Mouse (Mus musculus) hindbrain, embryonic 10.5 days (tissue): ENCODE measurements around the gene Szrd1. TPM values are rescaled to one million over a fixed set of nuclear protein-coding genes. Genes with fewer than 3 reads are reported as not detected.

ENCODE experiments used
- DNase-seq: peaks from one replicate; pipeline ENCODE4 v3.0.0-alpha.2; 2017; ENCODE audit warnings: low spot score
- H3K27ac ChIP-seq: fragments of 300-500 bp; sonication (generic); 2 replicates; pipeline ENCODE4 v1.5.1; 2016; ENCODE audit warnings: mild to moderate bottlenecking, moderate library complexity
- H3K27me3 ChIP-seq: fragments of 300-500 bp; sonication (generic); 2 replicates; pipeline ENCODE4 v1.6.1; 2016; ENCODE audit warnings: mild to moderate bottlenecking; ENCODE audit not compliant: poor library complexity, insufficient read depth, severe bottlenecking
- H3K36me3 ChIP-seq: fragments of 300-500 bp; sonication (generic); 2 replicates; pipeline ENCODE4 v1.6.1; 2016; ENCODE audit warnings: mild to moderate bottlenecking, moderate library complexity
- H3K4me1 ChIP-seq: fragments of 300-500 bp; sonication (generic); replicated peaks from 2 replicates; pipeline ENCODE4 v1.6.1; 2016; ENCODE audit warnings: mild to moderate bottlenecking
- H3K4me3 ChIP-seq: fragments of 300-500 bp; sonication (generic); 2 replicates; pipeline ENCODE4 v1.5.1; 2016; ENCODE audit warnings: mild to moderate bottlenecking, moderate library complexity
- H3K9me3 ChIP-seq: fragments of 300-500 bp; sonication (generic); 2 replicates; pipeline ENCODE4 v1.6.1; 2016; ENCODE audit warnings: mild to moderate bottlenecking, moderate library complexity
- WGBS: fragments of 180-500 bp; shearing (Covaris S2); methylation state at CpG from one replicate; pipeline ENCODE4 v1.1.7; 2016; 5-methylcytosine and 5-hydroxymethylcytosine counted together
- polyA plus RNA-seq: library from polyadenylated mRNA; unstranded; fragments of >200 nt; fragmentation: Nextera tagmentation; extraction: Ambion mirVana; gene quantifications from 2 replicates; pipeline ENCODE4 v1.2.1, GENCODE M21; 2016

Gene Szrd1
- polyA plus RNA-seq, 1 experiment from 2014 or later, result 44.1 TPM

DNA sequence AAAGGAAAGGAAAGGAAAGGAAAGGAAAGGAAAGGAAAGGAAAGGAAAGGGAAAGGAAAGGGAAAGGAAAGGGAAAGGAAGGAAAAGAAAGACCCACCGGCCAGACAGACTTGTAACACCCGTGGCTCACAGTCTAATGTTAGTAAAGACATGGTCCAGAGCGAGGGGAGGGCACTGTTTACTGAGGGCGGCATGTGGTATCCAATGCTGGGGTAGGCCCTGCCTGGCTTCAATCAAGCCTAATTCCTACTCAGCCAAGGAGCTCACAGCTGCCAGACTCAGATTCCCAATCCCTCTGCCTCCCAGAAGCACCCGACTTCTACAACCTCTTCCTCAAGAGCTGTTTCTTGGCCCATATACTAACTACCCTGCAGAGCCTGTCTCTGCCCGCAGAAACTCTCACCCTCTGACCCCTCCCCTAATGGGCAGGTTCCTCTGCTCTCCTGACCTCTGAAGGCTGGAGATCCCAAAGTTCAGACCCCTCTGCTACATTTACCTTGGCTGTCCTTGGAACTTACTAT is 10.3 kb downstream of the Szrd1 start:
- 0 out of 2 replicates have a peak overlapping the region, but pooled peaks have one; percentile 9 for H3K27ac ChIP-seq
- no peaks in the 10 kb centered on the region for H3K27me3 ChIP-seq
- H3K36me3 ChIP-seq, result peaks cover 21% of the 10 kb centered on the region
- H3K4me3 ChIP-seq, result no peak overlapping the region
- WGBS, result 81% methylated on average over 6 of the region's 6 CpGs
- H3K4me1 ChIP-seq, result peaks cover 47% of the 10 kb centered on the region
- no peak for DNase-seq
- H3K9me3 ChIP-seq, result no peaks in the 10 kb centered on the region

DNA sequence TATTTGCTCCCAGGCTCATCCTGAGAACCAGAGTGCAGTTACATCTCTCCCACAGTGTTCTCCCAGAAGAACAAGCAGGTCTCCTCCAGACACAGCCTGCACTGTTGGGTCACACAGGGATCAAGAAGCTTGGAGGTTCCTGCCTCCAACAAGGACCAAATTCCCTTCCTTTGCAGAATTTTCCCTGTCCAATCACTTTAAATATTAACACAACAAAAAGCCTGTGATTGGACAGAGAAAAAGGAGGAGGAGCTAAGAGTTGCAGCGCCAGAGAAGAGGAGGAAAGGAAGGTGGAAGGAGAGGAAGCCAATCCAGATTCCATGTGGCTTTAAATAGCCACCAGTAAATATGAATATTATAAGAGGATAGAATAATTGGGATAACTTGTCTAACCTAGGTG is 16.5 kb downstream of the Szrd1 start:
- H3K36me3 ChIP-seq, result peaks cover 62% of the 10 kb centered on the region

DNA sequence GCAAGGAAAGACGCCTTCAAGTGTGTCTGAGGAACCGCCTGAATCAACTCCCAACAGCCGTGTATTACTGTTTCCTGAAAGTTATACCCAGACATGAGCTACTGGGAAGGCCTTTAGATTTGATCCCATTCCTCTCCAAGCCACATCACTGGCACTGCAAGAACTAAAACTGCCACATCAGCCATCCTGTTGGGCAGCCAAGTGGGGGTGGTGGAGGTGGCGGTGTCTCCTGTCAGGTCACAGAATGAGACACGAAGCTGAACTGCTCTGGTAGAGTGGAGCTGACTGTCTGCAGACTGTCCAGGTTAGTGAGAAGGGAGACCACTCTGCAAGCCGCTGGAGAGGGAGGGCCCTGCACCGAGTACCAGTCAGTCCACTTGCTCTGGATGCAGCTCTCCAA is 16.9 kb downstream of the Szrd1 start:
- no peaks in the 10 kb centered on the region for H3K9me3 ChIP-seq
- H3K27me3 ChIP-seq, result no peaks in the 10 kb centered on the region
- peaks cover 50% of the 10 kb centered on the region for H3K4me1 ChIP-seq
- DNase-seq, result no peak
- peaks cover 66% of the 10 kb centered on the region for H3K36me3 ChIP-seq
- no peak overlapping the region for H3K4me3 ChIP-seq
- WGBS, result 88% methylated on average over 7 of the region's 7 CpGs
- no peak overlapping the region for H3K27ac ChIP-seq

More for the DNA sequence above, 16.5 kb downstream of the Szrd1 start:
- no peaks in the 10 kb centered on the region for H3K9me3 ChIP-seq
- no peaks in the 10 kb centered on the region for H3K27me3 ChIP-seq
- peaks cover 50% of the 10 kb centered on the region for H3K4me1 ChIP-seq
- H3K4me3 ChIP-seq, result no peak overlapping the region
- H3K27ac ChIP-seq, result no peak overlapping the region
- 46% methylated on average over 1 of the region's 1 CpGs for WGBS
- no peak for DNase-seq

DNA sequence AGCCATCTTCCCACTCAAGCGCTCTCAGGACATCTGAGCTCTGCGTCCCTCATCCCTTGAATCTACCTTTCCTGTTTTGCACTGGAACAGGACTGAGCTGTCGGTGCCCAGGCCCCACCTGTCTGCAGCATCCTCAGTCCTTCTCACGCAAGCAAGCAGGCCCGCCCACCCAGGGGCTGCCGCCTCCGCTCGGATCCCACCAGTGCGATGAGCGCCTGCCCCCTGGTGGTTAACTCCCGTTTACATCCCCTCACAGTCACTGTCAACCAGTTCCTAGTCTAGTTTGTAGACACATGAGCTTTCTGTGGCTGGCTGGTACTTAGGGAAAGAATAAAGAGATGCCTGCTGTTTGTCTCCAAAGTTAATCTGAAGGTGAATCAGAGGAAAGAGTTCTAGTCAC is 18.9 kb downstream of the Szrd1 start:
- DNase-seq, result peak; percentile 70
- Histone ChIP-seq H3K4me1 (peaks cover 60% of the 10 kb centered on the region), H3K27me3 (no peaks in the 10 kb centered on the region), H3K4me3 (no peak overlapping the region), H3K9me3 (no peaks in the 10 kb centered on the region), H3K36me3 (peaks cover 70% of the 10 kb centered on the region), H3K27ac (no peak overlapping the region)
- 26% methylated on average over 11 of the region's 11 CpGs for WGBS

DNA sequence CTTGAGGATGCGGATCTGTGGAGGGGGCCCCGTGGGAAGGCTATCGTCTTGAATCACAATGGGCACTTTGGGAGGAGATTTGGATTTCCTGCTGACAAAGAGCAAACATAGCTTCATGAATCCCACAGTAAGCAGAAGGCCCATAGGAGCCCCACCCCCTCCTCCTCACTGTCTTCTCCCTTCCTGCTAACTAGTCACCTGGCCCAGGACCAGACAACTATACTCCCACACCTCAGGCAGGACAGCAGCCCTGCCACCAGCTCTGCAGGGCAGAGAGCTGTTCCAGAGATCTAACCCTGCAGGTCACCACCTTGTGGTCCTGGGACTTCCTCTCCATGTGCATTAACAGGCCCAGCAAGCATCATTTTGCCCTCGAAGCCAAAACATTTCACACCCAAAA is 20.9 kb downstream of the Szrd1 start:
- H3K27ac ChIP-seq, result no peak overlapping the region; the same call in 1 of the 2 replicates
- peaks cover 81% of the 10 kb centered on the region for H3K36me3 ChIP-seq
- no peaks in the 10 kb centered on the region for H3K27me3 ChIP-seq
- no peak overlapping the region for H3K4me3 ChIP-seq
- H3K9me3 ChIP-seq, result no peaks in the 10 kb centered on the region
- no peak for DNase-seq
- WGBS, result 82% methylated on average over 4 of the region's 4 CpGs
- H3K4me1 ChIP-seq, result peaks cover 67% of the 10 kb centered on the region

DNA sequence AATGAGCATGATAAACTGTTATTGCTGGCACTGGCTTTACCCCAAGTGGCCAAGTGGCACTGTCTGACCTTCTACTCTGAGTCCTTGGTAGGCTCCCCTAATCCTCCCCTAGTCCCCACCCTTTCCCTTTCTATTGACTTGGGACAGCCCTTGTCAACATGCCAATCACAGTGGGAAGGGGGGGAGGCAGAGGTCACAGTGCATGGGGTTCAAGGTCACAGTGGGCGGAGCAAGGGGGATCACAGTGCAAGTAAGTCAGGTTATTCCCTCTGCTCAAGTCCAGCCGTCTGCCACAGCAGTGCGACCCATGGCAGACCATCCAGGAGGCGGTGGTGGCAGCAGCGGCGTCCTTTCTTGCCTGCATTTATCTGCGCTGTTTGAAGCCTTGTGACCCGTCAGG is 24.2 kb downstream of the Szrd1 start:
- Histone ChIP-seq H3K36me3 (peaks cover 97% of the 10 kb centered on the region), H3K9me3 (peaks cover 7% of the 10 kb centered on the region), H3K4me3 (no peak overlapping the region), H3K4me1 (peaks cover 47% of the 10 kb centered on the region), H3K27ac (no peak overlapping the region), H3K27me3 (no peaks in the 10 kb centered on the region)
- DNase-seq, result peak; percentile 37
- WGBS, result 77% methylated on average over 8 of the region's 8 CpGs

DNA sequence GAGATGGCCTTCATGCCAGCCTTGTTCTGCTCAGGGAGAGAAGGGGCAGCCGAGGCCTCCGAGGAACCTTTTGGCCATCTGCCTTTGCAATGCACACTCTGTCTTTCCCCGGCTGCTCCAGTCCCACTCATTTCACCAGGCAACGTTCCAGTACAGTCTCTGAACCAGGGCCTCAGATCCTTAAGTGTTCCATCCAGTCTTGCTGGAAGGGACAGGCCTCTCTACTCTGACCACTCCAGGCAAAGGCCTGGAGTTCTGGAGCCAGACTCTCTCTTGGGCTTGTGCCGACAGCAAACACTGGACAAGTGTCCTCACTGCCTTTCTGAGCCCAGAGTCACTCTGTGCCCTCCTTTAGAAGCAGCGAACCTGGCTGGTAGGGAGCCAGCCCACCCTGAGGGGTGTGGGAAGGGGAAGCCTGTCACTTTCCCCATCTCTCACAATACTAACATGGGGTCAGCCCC is 25.0 kb downstream of the Szrd1 start:
- Histone ChIP-seq H3K27ac (peak overlapping the region; percentile 29; the same call in 1 of the 2 replicates), H3K4me1 (peaks cover 40% of the 10 kb centered on the region), H3K27me3 (no peaks in the 10 kb centered on the region), H3K36me3 (peaks cover 97% of the 10 kb centered on the region), H3K4me3 (no peak overlapping the region), H3K9me3 (peaks cover 11% of the 10 kb centered on the region)
- DNase-seq, result no peak
- WGBS, result 92% methylated on average over 6 of the region's 6 CpGs

DNA sequence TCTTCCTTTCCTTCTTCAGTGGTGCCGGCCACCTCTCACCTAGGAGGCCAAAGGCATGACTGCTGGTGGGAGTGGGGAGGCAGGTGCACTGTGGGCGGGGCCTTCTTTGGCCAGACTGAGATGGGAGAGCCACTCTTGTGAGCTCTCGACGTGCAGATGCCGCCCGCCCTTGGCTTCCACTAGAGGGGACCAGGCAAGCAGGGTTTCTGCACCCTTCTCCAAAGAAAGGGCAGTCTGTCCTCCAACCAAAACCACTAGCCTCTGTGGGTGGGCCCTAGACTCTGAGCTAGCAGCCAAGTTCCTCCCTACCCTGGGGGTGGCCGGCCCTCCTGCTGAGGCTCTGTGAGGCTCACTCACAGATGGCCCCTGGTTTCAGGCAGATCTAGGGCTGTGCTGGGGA is 25.7 kb downstream of the Szrd1 start:
- DNase-seq, result no peak
- Histone ChIP-seq H3K27ac (peak overlapping the region; percentile 29; the same call in 1 of the 2 replicates), H3K4me3 (no peak overlapping the region), H3K4me1 (peaks cover 34% of the 10 kb centered on the region), H3K36me3 (peaks cover 94% of the 10 kb centered on the region), H3K9me3 (peaks cover 11% of the 10 kb centered on the region), H3K27me3 (no peaks in the 10 kb centered on the region)
- 82% methylated on average over 7 of the region's 7 CpGs for WGBS

DNA sequence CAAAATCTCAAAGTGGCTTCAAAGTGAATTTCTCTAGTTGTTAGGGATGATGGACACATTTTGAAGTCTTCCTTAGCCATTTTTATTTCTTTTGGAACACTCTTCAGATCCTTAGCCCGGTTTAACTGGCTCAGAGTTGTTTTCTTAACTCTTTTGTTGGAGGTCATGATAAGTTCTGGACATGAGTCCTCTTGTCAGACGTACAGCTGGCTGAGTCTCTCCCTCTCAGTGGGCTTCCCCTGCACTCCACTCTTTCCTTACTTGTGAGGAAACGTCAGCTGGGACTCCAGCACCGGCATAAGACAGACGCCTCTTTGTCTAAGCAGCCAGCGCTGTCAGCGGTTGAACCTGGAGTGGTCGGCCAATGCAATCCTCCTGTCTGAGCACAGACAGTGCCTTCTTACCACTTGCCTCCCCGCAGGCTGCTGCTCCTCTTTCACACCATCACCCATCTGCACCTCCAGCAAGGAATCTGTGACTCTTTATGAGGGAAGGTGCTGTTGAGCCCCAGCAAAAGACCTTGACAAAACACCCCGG is 31.3 kb downstream of the Szrd1 start:
- peak overlapping the region; percentile 53; the same call in 1 of the 2 replicates for H3K27ac ChIP-seq
- peaks cover 40% of the 10 kb centered on the region for H3K36me3 ChIP-seq
- DNase-seq, result no peak
- H3K4me1 ChIP-seq, result peaks cover 18% of the 10 kb centered on the region; the same call in 1 of the 2 replicates
- H3K27me3 ChIP-seq, result no peaks in the 10 kb centered on the region
- no peak overlapping the region for H3K4me3 ChIP-seq
- 44% methylated on average over 10 of the region's 10 CpGs for WGBS
- peaks cover 11% of the 10 kb centered on the region for H3K9me3 ChIP-seq

DNA sequence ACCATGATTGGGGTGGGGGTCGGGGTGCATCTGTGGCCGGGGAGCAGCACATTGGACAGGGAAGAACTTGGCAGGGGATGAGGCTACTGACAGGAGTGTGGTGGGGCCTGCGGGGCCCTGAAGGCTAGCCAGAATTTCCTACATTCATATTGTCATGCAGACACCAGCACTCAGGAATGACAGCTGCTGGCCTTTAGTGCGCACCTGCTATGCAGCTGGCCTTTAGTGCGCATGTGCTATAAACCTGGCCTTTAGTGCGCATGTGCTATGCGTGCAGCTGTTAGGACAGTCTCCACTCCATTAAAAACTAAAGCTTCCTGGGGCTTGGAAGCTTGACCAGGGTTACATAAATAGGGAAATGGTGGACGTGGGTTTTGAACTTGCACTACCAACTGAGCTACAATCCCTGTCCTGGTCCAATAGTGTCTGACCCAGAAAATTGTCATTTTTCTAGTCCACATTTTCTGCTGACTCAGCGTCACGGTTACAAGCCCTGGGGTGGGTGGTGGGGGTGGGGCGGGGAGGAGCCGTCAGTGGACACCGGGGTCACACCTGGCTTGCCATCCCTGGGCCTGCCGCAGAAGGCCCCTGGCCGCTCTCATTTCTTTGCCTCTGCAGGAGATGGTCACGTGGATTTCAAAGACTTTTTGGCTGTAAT is 32.9 kb downstream of the Szrd1 start:
- H3K4me3 ChIP-seq, result no peak overlapping the region
- peaks cover 18% of the 10 kb centered on the region; the same call in 1 of the 2 replicates for H3K4me1 ChIP-seq
- 78% methylated on average over 16 of the region's 16 CpGs for WGBS
- H3K27ac ChIP-seq, result no peak overlapping the region
- H3K27me3 ChIP-seq, result no peaks in the 10 kb centered on the region
- no peak for DNase-seq
- peaks cover 24% of the 10 kb centered on the region for H3K36me3 ChIP-seq
- peaks cover 11% of the 10 kb centered on the region for H3K9me3 ChIP-seq

DNA sequence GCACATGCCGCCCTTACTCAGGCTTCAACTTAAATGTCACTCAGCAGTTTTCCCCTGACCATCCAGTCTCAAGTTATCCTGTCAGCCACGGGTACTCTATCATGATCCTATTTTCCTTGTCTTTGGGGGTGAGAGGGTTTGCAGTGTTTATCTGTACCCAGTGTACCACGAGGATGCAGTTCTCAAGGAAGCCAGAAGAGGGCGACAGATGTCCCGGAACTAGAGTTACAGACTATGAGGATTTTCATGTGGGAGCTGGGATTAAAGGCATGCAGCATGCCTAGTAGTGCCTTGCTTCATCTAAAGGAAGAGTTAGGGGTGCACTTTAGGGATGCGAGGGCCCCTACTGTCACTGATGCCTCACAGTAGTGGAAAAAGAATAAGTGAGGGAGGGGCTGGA is 37.7 kb downstream of the Szrd1 start:
- no peaks in the 10 kb centered on the region for H3K27me3 ChIP-seq
- peak; percentile 33 for DNase-seq
- H3K36me3 ChIP-seq, result no peaks in the 10 kb centered on the region
- 69% methylated on average over 6 of the region's 6 CpGs for WGBS
- H3K4me1 ChIP-seq, result peaks cover 12% of the 10 kb centered on the region
- no peaks in the 10 kb centered on the region for H3K9me3 ChIP-seq
- H3K4me3 ChIP-seq, result no peak overlapping the region
- no peak overlapping the region for H3K27ac ChIP-seq

DNA sequence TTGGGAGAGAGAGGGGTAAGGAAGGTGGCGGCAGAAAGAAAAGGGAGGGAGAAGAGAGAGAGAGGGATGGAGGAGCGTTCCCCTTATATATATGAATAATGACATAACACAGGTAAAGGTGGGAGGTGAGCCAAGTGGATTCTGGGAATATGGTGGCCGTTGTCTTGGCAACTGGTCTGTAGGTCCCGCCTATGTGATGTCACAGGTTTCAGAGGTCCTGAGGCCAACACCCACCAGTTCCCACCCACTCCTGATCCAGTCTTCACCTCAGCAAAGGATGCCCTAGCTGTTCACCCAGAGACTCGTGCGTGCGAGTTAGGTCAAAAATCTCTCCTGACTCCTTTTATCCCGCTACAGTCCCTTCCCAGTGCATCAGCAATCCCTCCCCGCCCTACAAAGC is 38.3 kb downstream of the Szrd1 start:
- whole genome bisulfite sequencing, result 88% methylated on average over 9 of the region's 9 CpGs
- no peaks in the 10 kb centered on the region for H3K9me3 ChIP-seq
- H3K4me3 ChIP-seq, result no peak overlapping the region
- DNase-seq, result no peak
- H3K36me3 ChIP-seq, result no peaks in the 10 kb centered on the region
- no peak overlapping the region for H3K27ac ChIP-seq
- H3K4me1 ChIP-seq, result peaks cover 11% of the 10 kb centered on the region
- H3K27me3 ChIP-seq, result no peaks in the 10 kb centered on the region

DNA sequence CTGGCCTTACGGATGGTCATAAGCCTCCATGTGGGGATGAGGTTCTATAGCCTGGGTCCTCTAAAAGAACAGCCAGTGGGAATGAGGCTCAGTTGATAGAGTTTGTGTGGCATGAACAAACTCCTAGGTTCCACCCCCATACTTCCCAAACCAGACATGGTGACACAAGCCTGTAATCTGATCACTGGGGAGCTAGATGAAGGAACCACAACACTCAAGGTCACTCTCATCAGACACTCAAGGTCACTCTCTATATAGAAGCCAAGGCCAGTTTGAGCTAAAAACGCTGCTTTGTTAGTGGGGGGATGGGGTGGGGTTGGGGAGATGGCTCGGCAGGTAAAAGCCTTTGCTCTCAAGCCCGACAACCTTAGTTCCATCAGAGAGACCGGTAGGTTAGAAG is 39.6 kb downstream of the Szrd1 start:
- Histone ChIP-seq H3K36me3 (no peaks in the 10 kb centered on the region), H3K9me3 (no peaks in the 10 kb centered on the region), H3K27ac (no peak overlapping the region), H3K4me1 (peaks cover 11% of the 10 kb centered on the region), H3K4me3 (no peak overlapping the region), H3K27me3 (no peaks in the 10 kb centered on the region)
- 83% methylated on average over 5 of the region's 5 CpGs for WGBS
- no peak for DNase-seq
